Mouse (Mus musculus): Measurements from ENCODE around the gene Mmp17.

The Mmp17 gene

DNA sequence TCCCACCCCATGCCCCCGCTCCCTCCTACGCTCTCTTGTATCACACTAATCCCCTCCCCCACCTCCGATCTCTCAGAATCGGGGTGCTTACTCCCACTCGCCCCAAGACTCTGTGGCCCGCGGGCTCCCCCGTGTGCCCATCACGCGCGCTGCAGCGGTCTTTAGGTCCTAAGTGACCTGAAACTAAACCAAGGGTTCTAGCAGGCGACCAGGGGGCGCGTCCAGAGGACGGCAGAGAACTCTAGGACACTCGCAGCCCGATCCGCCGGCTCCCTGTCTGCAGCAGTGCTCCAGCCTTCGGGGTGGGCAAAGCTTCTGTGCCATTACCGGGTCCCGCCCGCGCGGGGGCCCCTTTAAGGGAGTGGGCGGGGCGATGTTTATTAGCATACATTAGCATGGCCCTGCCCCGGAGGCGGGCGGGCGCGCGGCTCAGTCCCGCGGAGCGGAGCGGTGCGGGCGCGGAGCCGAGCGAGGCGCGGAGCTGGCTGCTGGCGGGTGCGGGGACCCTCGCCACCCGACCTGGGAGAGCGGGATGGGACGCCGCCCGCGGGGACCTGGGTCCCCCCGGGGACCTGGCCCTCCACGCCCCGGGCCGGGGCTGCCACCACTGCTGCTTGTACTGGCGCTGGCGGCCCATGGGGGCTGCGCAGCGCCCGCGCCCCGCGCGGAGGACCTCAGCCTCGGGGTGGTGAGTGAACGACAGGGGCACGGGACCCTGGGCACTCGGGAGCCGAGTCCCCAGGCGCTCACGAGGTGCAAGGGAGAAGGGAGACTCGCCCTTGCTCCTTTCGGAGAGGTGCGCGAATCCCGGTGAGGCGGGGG, at the start of gene Mmp17:
Mmp17 (plus strand) TSS at position 409 of the 822 bp plus-strand sequence.
- WGBS = under 1% methylated on average over 80 of the region's 80 CpGs

- 23% methylated on average over 2 of the region's 2 CpGs for WGBS
Observed at GRCm38 (mm10) chr5:129534500-129534899, 49.5 kb upstream of the Mmp17 start.

GRCm38 (mm10) chr5:129535021-129535420, 48.9 kb upstream of the Mmp17 start:
- WGBS = 59% methylated on average over 2 of the region's 2 CpGs

GRCm38 (mm10) chr5:129535431-129535830, 48.5 kb upstream of the Mmp17 start:
- WGBS = 81% methylated on average over 3 of the region's 3 CpGs

DNA sequence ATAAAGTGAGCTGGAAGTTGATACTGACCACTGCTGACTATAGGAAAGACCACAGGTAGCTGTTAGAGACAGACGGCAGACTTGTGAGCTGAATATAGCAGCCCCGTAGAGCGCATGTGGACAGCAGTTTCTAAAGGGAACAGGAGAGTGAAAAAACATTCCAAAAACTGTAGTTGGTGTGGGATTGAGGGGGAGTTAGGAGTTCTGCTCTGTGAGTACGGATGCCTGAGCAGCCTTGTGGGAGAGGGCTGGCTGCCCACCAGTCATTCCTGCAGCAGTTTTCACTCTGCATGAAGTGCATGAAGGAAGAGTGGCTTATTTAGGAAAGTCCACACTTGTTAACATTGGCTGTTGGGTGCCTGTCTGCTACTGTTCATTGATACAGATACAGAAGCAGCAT, 45.1 kb upstream of the Mmp17 start:
- 54% methylated on average over 4 of the region's 4 CpGs for WGBS

DNA sequence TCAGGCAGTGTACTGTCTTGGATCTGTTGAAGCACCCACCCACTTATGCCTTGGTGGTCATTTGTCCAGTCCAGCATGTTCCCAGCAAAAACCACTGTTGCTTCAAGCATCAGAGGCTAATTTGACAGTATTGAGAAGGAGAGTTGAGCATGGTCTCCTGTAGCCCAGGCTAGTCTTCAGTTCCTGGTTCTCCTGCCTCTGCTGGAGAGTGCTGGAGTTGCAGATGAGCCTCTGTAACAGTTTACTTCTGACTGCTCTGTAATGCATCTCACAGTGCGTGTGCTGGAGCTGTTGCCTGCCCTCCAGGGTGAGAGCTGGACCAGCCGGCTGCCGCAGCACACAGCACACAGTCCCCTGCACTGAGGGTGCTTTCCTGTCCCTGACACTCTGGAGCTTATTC, 41.7 kb upstream of the Mmp17 start:
- WGBS = 82% methylated on average over 3 of the region's 3 CpGs

DNA sequence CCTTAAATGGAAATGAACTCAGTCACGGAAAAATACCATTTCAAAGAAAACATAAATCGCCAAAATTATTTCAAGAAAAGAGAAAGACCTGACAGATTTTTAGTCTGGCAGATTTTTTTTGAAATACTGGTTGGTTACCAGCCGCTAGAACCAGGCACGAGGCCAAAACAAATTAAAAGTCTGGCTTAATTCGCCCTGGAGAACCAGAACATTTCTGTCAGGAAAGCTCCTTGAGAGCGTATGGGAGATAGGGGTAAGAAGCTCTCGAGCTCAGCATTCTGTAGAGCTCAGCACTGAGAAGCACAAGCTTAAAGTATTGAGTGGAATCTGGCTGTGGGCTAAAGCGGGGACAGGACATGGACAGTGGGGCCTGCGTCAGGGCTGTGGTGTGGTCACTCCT, 38.2 kb upstream of the Mmp17 start:
- 48% methylated on average over 9 of the region's 9 CpGs for WGBS

GRCm38 (mm10) chr5:129549716-129550115, 34.3 kb upstream of the Mmp17 start:
- WGBS = 77% methylated on average over 12 of the region's 12 CpGs

DNA sequence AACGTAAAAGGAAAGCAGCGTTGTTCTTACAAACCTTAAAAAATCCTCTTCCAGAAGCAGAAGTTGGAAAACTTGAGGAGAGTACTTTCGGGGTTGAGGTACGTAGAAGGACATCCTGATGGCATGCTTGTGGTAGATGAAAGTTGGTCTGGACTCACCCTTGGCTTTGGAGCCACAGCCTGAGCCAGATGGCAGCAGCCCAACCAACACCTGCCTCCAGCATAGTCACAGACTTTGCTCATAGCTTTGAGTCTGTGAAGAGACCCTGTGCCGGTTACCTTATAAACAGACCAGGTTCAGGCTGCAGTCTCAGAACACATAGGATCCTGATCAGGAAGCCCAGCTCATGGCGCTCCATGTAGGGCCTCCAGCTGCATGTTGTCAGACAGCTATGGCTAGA, 33.2 kb upstream of the Mmp17 start:
- WGBS = 90% methylated on average over 6 of the region's 6 CpGs

DNA sequence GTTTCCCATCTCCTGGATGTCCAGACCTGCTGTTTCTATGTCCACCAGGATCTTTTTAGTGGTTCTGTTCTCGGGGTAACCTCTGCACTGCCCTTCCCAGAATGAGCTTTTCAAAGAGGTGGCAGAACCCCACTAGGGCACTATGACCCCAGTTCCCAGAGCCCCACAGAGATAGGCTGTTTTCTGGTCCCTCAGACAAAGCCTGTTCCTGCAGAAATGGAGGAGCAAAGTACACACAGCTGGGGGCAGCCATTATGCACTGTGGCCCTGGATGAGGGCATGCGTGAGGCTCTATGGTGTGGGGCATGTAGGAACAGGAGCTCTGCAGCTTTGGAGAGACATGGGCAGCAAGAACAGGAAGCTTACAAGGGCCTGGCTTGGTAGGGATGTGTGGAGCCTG, 32.0 kb upstream of the Mmp17 start:
- 97% methylated on average over 2 of the region's 2 CpGs for WGBS

- 64% methylated on average over 6 of the region's 6 CpGs for WGBS
Observed at GRCm38 (mm10) chr5:129553642-129554041, 30.3 kb upstream of the Mmp17 start.

DNA sequence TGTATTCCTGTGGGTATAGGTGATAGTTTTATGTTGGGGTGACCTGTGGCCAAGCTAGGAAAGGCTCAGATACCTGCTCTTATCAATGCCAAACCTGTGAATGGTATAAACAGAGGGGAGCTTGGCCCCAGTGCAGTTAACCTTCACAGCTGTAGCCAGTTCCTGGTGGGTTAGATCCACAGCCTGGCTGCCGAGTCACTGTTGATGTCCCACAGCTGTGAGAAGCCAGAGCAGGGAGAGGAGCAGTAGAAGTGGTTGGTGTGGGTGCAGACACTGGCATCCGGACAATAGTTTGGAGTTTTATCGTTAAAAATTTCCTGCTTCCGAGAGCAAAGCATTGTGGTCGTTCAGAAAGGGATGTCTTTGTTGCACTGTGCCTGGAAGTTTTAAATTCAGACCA, 25.4 kb upstream of the Mmp17 start:
- WGBS = 23% methylated on average over 5 of the region's 5 CpGs

DNA sequence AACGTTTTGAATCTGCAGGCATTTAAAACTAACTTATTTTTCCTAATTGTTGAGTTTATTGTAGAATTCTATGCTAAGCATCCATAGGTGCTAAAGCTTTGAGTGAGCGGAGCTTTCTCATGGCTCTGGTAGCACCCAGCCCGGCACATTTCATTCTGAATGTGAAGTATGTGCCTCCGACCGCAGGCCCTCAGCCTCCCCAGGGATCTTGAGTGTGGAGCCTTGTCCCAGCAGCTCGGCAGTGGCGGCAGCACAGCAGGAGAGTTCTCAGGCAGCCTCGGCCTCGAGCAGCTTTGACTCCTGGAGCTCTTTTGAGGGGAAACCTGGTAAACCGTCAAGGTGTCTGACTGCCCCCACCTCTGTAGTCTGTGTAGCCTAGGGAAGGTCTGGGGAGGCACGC, 24.7 kb upstream of the Mmp17 start:
- WGBS = 63% methylated on average over 11 of the region's 11 CpGs

DNA sequence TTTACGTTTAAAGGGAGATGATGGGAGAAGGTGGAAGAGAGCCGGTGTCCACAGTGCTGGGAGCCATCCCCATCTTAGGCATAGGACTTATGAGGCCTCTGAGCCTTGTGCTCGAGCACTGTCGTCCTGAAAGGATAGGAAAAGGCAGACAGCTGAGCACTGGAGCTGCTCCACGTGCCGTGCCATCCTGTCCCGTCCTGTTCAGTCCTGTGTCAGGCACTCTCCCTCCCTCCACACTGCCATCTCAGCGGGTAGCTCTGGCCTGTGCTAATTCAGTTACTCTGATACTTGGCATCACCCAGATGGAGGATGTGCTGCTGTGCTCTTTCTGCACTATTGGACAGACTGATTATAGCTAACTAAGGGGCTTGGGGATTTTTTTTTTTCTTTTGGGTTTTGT, 21.6 kb upstream of the Mmp17 start:
- 87% methylated on average over 8 of the region's 8 CpGs for WGBS

DNA sequence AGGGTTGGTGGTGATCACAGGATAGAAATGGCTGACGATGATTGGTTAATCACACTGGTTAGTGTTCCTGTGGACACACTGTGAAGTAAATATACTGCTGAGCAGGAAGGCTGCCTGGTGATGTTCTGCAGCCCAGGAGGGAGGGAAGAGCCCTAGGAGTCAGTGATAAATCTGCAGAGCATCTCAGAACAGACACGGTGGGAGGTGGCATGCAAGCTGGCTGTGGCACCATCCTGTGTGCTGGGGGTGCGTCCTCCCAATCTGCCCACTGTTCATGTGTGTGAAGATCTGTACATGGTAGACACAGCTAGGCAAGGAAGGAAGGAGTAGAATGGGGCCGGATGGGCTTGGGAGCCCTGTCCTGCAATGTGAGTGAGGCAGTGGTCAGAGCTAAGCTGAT, 15.4 kb upstream of the Mmp17 start:
- WGBS = 77% methylated on average over 4 of the region's 4 CpGs

GRCm38 (mm10) chr5:129578201-129578600, 5.8 kb upstream of the Mmp17 start:
- 40% methylated on average over 12 of the region's 12 CpGs for WGBS

GRCm38 (mm10) chr5:129580046-129580445, 3.9 kb upstream of the Mmp17 start:
- WGBS = 15% methylated on average over 6 of the region's 6 CpGs

DNA sequence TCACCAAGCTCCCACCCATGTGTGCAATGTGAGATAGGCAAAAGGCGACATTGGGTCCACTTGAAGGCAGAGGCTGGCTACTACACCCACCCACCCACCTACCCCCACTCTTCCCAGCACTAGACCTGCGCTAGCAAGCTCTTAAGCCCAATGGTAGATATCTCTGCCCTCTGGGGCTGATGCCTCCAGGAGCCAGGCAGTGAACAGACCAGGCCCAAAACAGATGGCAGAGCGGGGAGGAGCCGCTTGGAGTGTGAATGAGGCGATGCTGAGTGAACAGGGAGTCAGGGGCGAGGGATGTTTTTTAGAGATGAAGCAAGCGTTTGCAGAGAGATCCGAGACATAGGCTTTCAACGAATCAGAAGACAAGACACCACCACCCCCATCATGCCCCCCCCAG, 3.4 kb upstream of the Mmp17 start:
- 46% methylated on average over 9 of the region's 9 CpGs for WGBS

- WGBS = 59% methylated on average over 7 of the region's 7 CpGs
Observed at GRCm38 (mm10) chr5:129581015-129581414, 3.0 kb upstream of the Mmp17 start.

- WGBS = 0% methylated on average over 12 of the region's 12 CpGs
Observed at GRCm38 (mm10) chr5:129583331-129583730, 638 bp upstream of the Mmp17 start.

DNA sequence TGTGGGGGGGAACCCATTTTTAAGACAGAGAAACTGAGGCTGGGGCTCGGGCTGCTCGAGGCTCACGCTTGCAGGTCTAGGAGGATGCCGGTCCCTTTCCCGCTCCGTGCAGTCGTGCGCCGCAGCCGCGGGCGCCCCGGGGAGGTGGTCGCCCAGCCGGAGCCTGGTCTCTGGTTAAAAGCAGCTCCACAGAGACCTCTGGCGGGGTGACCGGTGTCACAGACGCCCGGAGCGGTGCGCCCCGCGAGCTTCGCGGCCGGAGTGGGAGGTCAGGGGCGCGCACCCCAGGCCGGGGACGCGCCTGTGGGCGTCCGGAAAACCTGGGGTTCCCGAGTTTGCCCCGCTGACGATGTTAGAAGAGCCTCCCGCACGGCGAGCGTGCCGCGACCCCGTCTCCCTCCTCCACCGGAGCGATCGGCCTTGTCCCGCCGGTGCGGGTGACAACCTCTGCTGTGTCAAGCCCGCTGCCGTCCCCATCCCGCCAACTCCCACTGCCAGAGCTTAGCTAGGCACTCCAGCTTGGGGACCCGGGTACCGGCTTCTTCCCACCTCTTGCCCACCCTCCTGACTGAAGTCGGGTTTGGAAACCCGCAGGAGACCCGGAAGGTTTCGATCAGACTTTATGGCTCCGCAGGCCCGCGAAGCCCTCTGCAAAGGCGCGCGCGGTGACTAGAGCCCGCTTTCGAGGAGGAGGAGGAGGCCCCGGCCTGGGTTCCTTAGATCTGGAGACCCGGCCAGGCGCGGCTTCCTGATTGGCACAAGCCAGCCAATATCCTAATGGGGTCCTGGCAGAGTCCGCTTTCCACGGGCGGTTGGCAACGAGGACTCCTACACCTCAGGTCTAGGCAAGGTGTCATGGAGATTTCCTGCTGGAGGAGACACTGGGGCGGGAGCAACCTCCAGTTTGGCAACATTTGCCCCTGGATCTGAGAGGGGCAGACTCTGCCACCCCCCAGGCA, 893 bp downstream of the Mmp17 start:
- WGBS = 1% methylated on average over 74 of the region's 76 CpGs

GRCm38 (mm10) chr5:129586016-129586415, 2.0 kb downstream of the Mmp17 start:
- 1% methylated on average over 17 of the region's 17 CpGs for WGBS

DNA sequence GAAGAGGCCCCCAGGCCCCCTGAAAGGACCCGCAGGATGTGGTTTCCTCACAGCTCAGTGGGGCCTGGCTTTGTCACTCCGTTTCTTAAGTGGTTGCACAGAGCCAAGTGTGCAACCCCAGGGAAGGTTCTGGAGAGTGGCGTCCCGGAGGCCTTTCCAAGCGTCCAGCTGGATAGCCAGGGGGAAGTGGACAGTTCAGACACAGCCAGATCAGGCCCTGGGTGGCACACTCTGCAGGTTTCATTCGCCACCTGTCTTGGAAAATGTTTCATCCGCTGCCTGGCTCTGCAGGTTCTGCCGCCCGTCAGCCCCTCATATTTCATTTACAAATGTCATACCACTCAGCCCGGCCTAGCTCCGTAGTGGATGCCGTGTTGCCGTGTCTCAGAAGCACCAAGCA, 2.5 kb downstream of the Mmp17 start:
- 29% methylated on average over 13 of the region's 13 CpGs for WGBS
